Mouse (Mus musculus) neutrophil, adult 5-6 weeks (primary cell): ENCODE measurements around the gene Dync1li1. TPM values are rescaled to one million over a fixed set of nuclear protein-coding genes. Genes with fewer than 3 reads are reported as not detected.
A peak's percentile ranks its signal among the peaks of the same experiment; 100 is the strongest.
"Not testable (repeated sequence)": the region's sequence is repeated elsewhere in the genome, so short reads cannot be mapped to it uniquely, and the experiment has no call there.

Experiments
- ATAC-seq: fragments of 151-379, 151-347 bp; 2 replicates; pipeline ENCODE4 v1.8.0; 2017; ENCODE audit warnings: mild to moderate bottlenecking, moderate TSS enrichment; ENCODE audit not compliant: insufficient number of reproducible peaks, poor library complexity, low FRiP score, severe bottlenecking; ENCODE audit errors: extremely low read depth
- total RNA-seq: library from RNA; stranded (forward); fragments of 200-1000 nt; gene quantifications from 2 replicates; pipeline ENCODE4 v1.2.3, GENCODE M21; 2017

Dync1li1 gene
- total RNA-seq, 1 experiment from 2014 or later: 68.3 TPM

GRCm38 (mm10) chr9:114671946-114672345 lies 16.6 kb upstream of the Dync1li1 start:
- ATAC-seq: no peak

GRCm38 (mm10) chr9:114672703-114673561 lies 15.7 kb upstream of the Dync1li1 start:
- 0 out of 2 replicates have a peak, but pooled peaks have one; percentile 19 for ATAC-seq

- ATAC-seq: no peak
These were observed 15.0 kb upstream of the Dync1li1 start for GRCm38 (mm10) chr9:114673626-114674025.

- no peak for ATAC-seq
These were observed 10.0 kb upstream of the Dync1li1 start for GRCm38 (mm10) chr9:114678576-114678975.

- no peak for ATAC-seq
These were observed 8.6 kb upstream of the Dync1li1 start for GRCm38 (mm10) chr9:114679944-114680343.

GRCm38 (mm10) chr9:114680531-114680930 lies 8.1 kb upstream of the Dync1li1 start:
- no peak for ATAC-seq

- no peak for ATAC-seq
These were observed 6.4 kb upstream of the Dync1li1 start for GRCm38 (mm10) chr9:114682193-114682592.

GRCm38 (mm10) chr9:114686245-114686644 lies 2.3 kb upstream of the Dync1li1 start:
- ATAC-seq: no peak

- no peak for ATAC-seq
These were observed 951 bp upstream of the Dync1li1 start for GRCm38 (mm10) chr9:114687639-114688038.

GRCm38 (mm10) chr9:114688953-114689407 lies 390 bp downstream of the Dync1li1 start:
- ATAC-seq: 0 out of 2 replicates have a peak, but pooled peaks have one; percentile 26

- ATAC-seq: no peak
These were observed 1.6 kb downstream of the Dync1li1 start for GRCm38 (mm10) chr9:114690119-114690601.

- ATAC-seq: no peak
These were observed 2.5 kb downstream of the Dync1li1 start for GRCm38 (mm10) chr9:114691112-114691511.

GRCm38 (mm10) chr9:114695662-114696061 lies 7.1 kb downstream of the Dync1li1 start:
- ATAC-seq: not testable (repeated sequence)

- ATAC-seq: no peak
These were observed 8.5 kb downstream of the Dync1li1 start for GRCm38 (mm10) chr9:114697072-114697471.

GRCm38 (mm10) chr9:114697926-114698325 lies 9.3 kb downstream of the Dync1li1 start:
- ATAC-seq: no peak

GRCm38 (mm10) chr9:114699262-114699661 lies 10.7 kb downstream of the Dync1li1 start:
- ATAC-seq: no peak

GRCm38 (mm10) chr9:114699882-114700665 lies 11.5 kb downstream of the Dync1li1 start:
- no peak for ATAC-seq

- no peak for ATAC-seq
These were observed 12.4 kb downstream of the Dync1li1 start for GRCm38 (mm10) chr9:114701031-114701430.

GRCm38 (mm10) chr9:114701921-114702320 lies 13.3 kb downstream of the Dync1li1 start:
- no peak for ATAC-seq

GRCm38 (mm10) chr9:114707805-114708204 lies 19.2 kb downstream of the Dync1li1 start:
- ATAC-seq: no peak
